Mouse (Mus musculus) mouse embryonic stem cell (cell line): ENCODE results near the gene Mlf1.

Source experiments
- in situ Hi-C, 2 experiments: fragments of 300-500 bp; cut with MboI; formaldehyde crosslinking; loops; 1 replicate in 1 of 2; 3 replicates in 1 of 2; pipeline ENCODE4 v1.14.3; 2019 to 2020; ENCODE audit warnings: low sequenced_read_pairs in 2 of 2, low pct_unique_long_range_greater_than_20kb in 1 of 2, mixed read lengths in 1 of 2; ENCODE audit not compliant: unreplicated experiment in 1 of 2

Mlf1 gene

GRCm38 (mm10) chr3:67429338-67429998, 55.6 kb downstream of the Mlf1 start:
- in situ Hi-C loops, result no loop called here

DNA sequence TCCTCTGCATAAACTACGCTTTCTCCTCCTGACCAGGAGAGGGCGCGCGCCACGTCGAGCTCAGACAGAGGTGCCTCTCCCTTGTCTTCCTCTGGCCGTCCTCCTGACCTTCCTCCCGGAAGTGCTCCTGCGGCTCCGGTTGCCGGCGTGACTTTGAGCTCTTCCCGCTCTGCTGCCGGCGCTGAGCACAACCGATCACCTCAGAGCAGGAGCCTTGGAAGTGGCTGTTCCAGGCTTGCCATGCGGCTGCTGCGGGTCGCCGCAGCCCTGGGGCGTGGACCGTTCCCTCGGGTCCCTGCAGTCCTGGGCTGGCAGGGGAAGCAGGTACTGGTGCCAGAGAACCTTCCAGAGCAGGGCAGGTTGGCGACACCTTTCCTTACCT, 56.1 kb downstream of the Mlf1 start, which contains the start of gene Gfm1:
Gene Gfm1 (plus strand): TSS at position 98 of the 382 bp plus-strand sequence.
- in situ Hi-C loops, result no loop called here

DNA sequence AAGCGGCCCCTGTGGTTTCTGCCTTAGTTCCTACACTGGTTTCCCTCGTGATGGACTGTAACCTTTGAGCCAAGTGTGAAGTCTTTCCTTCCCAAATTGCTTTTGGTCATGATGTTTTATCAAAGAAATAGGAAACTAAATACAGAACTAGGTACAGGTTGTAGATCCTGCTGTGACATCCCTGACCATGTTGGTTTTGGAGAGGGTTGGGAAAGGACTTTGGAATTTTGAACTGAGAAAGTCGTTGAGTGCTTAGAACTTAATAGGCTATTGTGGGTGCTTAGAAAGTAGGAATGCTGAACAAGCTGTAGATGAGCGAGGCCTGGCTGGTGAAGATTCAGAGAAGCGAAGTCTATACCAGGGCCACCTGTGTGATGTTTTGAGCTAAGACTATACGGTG, 60.1 kb downstream of the Mlf1 start:
- in situ Hi-C loops, result no loop called here

GRCm38 (mm10) chr3:67447143-67447542, 73.2 kb downstream of the Mlf1 start:
- in situ Hi-C loops, result no loop called here
